ENCODE assay signal across 8 mouse cellular contexts in the genomic region with DNA sequence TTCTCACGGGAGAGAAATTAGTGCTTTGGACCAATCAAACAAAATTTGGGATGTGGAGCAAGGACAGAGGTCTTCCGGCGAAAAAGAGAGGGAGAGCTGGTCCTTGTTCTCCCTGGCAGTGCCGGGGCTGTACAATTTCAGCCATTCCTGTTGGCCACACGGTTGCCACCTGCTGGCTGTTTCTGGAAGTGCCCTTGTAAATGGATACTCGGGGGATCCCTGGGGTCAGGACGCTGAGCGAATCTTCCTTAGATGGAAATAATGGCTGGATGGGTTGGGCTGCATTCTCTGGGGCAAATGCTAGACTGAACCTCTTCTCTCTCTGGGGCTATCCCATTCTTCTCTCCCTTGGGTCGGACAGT. TPM values are rescaled to one million over a fixed set of nuclear protein-coding genes. Genes with fewer than 3 reads are reported as not detected.
DNase-seq lines count a peak whose midpoint lies in the region; ATAC-seq lines count a peak whose summit lies in the region.

No protein-coding gene starts in this region.

- H3K9me3 ChIP-seq in megakaryocyte, embryonic 14.5 days = no peaks in the 10 kb centered on the region; the same call in 1 of the 2 replicates

- H3K4me3 ChIP-seq in megakaryocyte, embryonic 14.5 days (replicated peaks) = peak overlapping the region; percentile 90

- DNase-seq in ZHBTc4 (ENCODE audit: low read depth, low spot score) = peak; percentile 92
- peak; percentile 79 for DNase-seq in gastrocnemius, adult 8-10 months (ENCODE audit: low spot score in 2 of 2)
- peak; percentile 64 for DNase-seq in hindlimb bud, embryonic 11.5 days (ENCODE audit: extremely low spot score, low read depth, low spot score)
- peak; percentile 64 to 92 for DNase-seq in left cerebral cortex, adult 8-10 months (ENCODE audit: low spot score in 2 of 2)
- peak; percentile 89 to 93 for DNase-seq in right cerebral cortex, postnatal 10 days (ENCODE audit: low spot score in 2 of 2)
- peak; percentile 88 for DNase-seq in urinary bladder, postnatal 14 days (ENCODE audit: low spot score)

- peaks cover 68% of the 10 kb centered on the region for H3K4me1 ChIP-seq in megakaryocyte, embryonic 14.5 days

- ATAC-seq in common myeloid progenitor, adult 5-6 weeks (replicated peaks; ENCODE audit: low read depth, poor library complexity, severe bottlenecking) = peak; percentile 40

- H3K27me3 ChIP-seq in megakaryocyte, embryonic 14.5 days (replicated peaks) = peaks cover 8% of the 10 kb centered on the region

- peaks cover 26% of the 10 kb centered on the region for H3K36me3 ChIP-seq in megakaryocyte, embryonic 14.5 days (replicated peaks; ENCODE audit: low read length)

RNA-seq across cellular contexts. Expression of gene Trpv2, which starts 1.0 kb away (rescaled TPM):
- total RNA-seq in common myeloid progenitor, adult 5-6 weeks (2017) = 13.0 and 15.9 TPM in 2 replicates
- 1 to 10 TPM in 2 of 4 experiments, under 1 TPM in 2; 0.46 to 1.3 (median 0.95) TPM for total RNA-seq in gastrocnemius, adult 8-10 months (2022)
- 10 to 100 TPM; 17.9 to 20.2 (median 19.3) TPM for total RNA-seq in left cerebral cortex, adult 8-10 months (2022)
- 11.2 and 11.9 TPM in 2 replicates for polyA plus RNA-seq in megakaryocyte, embryonic 14.5 days (2012; ENCODE audit: insufficient read depth, low replicate concordance)

RNA-seq across cellular contexts. Expression of gene Ubb, which starts 24.3 kb away (rescaled TPM):
- total RNA-seq in common myeloid progenitor, adult 5-6 weeks (2017) = 1,111 and 1,232 TPM in 2 replicates
- 100 to 1,000 TPM; 864 to 966 (median 933) TPM for total RNA-seq in gastrocnemius, adult 8-10 months (2022)
- total RNA-seq in left cerebral cortex, adult 8-10 months (2022) = 1,000 to 10,000 TPM; 1,765 to 1,972 (median 1,844) TPM
- 1,084 and 1,175 TPM in 2 replicates for polyA plus RNA-seq in megakaryocyte, embryonic 14.5 days (2012; ENCODE audit: insufficient read depth, low replicate concordance)

RNA-seq across cellular contexts. Expression of gene Cenpv, which starts 36.2 kb away (rescaled TPM):
- total RNA-seq in common myeloid progenitor, adult 5-6 weeks (2017) = 13.4 and 18.7 TPM in 2 replicates
- total RNA-seq in gastrocnemius, adult 8-10 months (2022) = 10 to 100 TPM; 14.0 to 21.6 (median 17.8) TPM
- 10 to 100 TPM; 29.2 to 35.6 (median 31.8) TPM for total RNA-seq in left cerebral cortex, adult 8-10 months (2022)
- polyA plus RNA-seq in megakaryocyte, embryonic 14.5 days (2012; ENCODE audit: insufficient read depth, low replicate concordance) = 10.8 and 13.9 TPM in 2 replicates

Comparison
In these comparisons a context has a peak if more than half of its experiments do, and no peak if none do; other contexts are left out.
1. Peak in every context shown above with its lines: DNase-seq, ATAC-seq and H3K4me3 ChIP-seq.